Mouse (Mus musculus) kidney, postnatal 4 days (tissue): ENCODE data around the gene Ms4a8a.
"Not testable (repeated sequence)": the region's sequence is repeated elsewhere in the genome, so short reads cannot be mapped to it uniquely, and the experiment has no call there.

Source experiments
- DNase-seq, 2 experiments: peaks; one replicate each; pipeline ENCODE4 v3.0.0; 2021; ENCODE audit warnings: mixed read lengths in 2 of 2

Gene Ms4a8a

GRCm38 (mm10) chr19:11080934-11081333 is at the start of gene Ms4a8a:
TSS of gene Ms4a8a (minus strand) at chr19:11081102.
- DNase-seq = no peak

GRCm38 (mm10) chr19:11129702-11130101 is 48.8 kb upstream of the Ms4a8a start:
- DNase-seq = no peak

- peak; percentile 25 to 40 for DNase-seq
These were observed 40.1 kb upstream of the Ms4a8a start for GRCm38 (mm10) chr19:11121016-11121420.

GRCm38 (mm10) chr19:11119338-11119737 is 38.4 kb upstream of the Ms4a8a start:
- DNase-seq = no peak

GRCm38 (mm10) chr19:11107746-11108145 is 26.8 kb upstream of the Ms4a8a start:
- DNase-seq = no peak

- no peak for DNase-seq
These were observed 21.0 kb upstream of the Ms4a8a start for GRCm38 (mm10) chr19:11101880-11102279.

- no peak for DNase-seq
These were observed 17.5 kb upstream of the Ms4a8a start for GRCm38 (mm10) chr19:11098401-11098800.

GRCm38 (mm10) chr19:11092131-11092530 is 11.2 kb upstream of the Ms4a8a start:
- DNase-seq = peak; percentile 3

GRCm38 (mm10) chr19:11070364-11070763 is 10.5 kb downstream of the Ms4a8a start:
- DNase-seq = no peak

GRCm38 (mm10) chr19:11065202-11065875 is 15.6 kb downstream of the Ms4a8a start:
- DNase-seq = no peak

GRCm38 (mm10) chr19:11060900-11061299 is 20.0 kb downstream of the Ms4a8a start:
- DNase-seq = no peak

- no peak for DNase-seq
These were observed 20.9 kb downstream of the Ms4a8a start for GRCm38 (mm10) chr19:11059967-11060366.

GRCm38 (mm10) chr19:11055700-11056099 is 25.2 kb downstream of the Ms4a8a start:
- DNase-seq = not testable (repeated sequence)

GRCm38 (mm10) chr19:11053277-11053676 is 27.6 kb downstream of the Ms4a8a start:
- no peak for DNase-seq

GRCm38 (mm10) chr19:11052877-11053276 is 28.0 kb downstream of the Ms4a8a start:
- no peak for DNase-seq

GRCm38 (mm10) chr19:11050286-11050685 is 30.6 kb downstream of the Ms4a8a start:
- DNase-seq = no peak

GRCm38 (mm10) chr19:11049426-11049825 is 31.5 kb downstream of the Ms4a8a start:
- DNase-seq = no peak

GRCm38 (mm10) chr19:11048503-11048902 is 32.4 kb downstream of the Ms4a8a start:
- no peak for DNase-seq

- DNase-seq = no peak
These were observed 32.9 kb downstream of the Ms4a8a start for GRCm38 (mm10) chr19:11048009-11048408.

- peak; percentile 72 to 82 for DNase-seq
These were observed 35.7 kb downstream of the Ms4a8a start for GRCm38 (mm10) chr19:11044996-11045711.

- no peak for DNase-seq
These were observed 36.3 kb downstream of the Ms4a8a start for GRCm38 (mm10) chr19:11044671-11044995.

- DNase-seq = no peak
These were observed 43.3 kb downstream of the Ms4a8a start for GRCm38 (mm10) chr19:11037570-11037969.

- no peak for DNase-seq
These were observed 58.5 kb downstream of the Ms4a8a start for GRCm38 (mm10) chr19:11022382-11022781.

- no peak for DNase-seq
These were observed 63.0 kb downstream of the Ms4a8a start, which contains the start of gene Ms4a18 for GRCm38 (mm10) chr19:11017891-11018290. TSS of gene Ms4a18 (minus strand) at chr19:11018031.
